Mouse (Mus musculus) myocyte (in vitro differentiated cells): ENCODE measurements at regions not wholly inside any gene's neighbourhood (a gene's known extent, or its start where the extent isn't known, plus 50 kb on each side); places are given as distances from the start of the nearest gene placed in this dataset.

Experiments
- MAX ChIP-seq: IDR thresholded peaks from one replicate; pipeline ENCODE4 v1.6.1; 2011; ENCODE audit warnings: low read depth, mild to moderate bottlenecking, control low read depth
- MYOD1 ChIP-seq, 3 experiments: IDR thresholded peaks; one replicate each; pipeline ENCODE4 v1.6.1; 2011; ENCODE audit warnings: control low read depth in 2 of 3, low read depth in 2 of 3, mild to moderate bottlenecking in 2 of 3, moderate library complexity in 1 of 3; ENCODE audit not compliant: insufficient read length in 2 of 3, control insufficient read depth in 1 of 3
- POLR2A ChIP-seq: IDR thresholded peaks from one replicate; pipeline ENCODE4 v1.6.1; 2011; ENCODE audit warnings: low read depth, mild to moderate bottlenecking, control low read depth, moderate library complexity; ENCODE audit not compliant: insufficient read length

DNA sequence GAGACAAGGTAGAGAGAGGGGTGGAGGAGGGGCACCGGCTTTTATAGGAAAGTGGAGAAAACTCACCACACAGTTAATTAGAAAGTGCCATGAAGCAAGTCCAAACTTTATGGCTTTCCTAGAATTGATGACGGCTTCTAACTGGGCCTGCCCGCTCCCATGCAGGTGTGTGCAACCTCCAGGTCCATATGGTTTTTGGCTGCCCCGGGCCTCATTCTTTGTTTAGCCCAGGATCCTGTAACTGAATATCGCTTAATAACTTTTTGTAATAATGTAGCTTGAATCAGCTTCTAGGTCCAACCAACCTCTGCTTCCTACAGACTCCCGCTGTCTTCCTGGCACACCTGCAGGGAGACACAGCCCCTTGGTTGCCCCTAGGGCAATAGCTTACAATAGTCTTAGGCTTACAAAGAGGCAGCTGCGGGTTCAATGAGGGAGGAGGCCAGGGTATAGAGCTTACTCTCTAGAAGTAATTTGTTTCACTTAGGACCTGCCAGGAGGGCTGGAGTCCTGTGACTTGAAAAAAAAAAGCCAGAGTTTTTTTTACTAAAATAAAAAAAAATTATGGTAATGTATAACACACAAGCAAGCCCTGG, 159.2 kb downstream of the Gm10260 start:
- TF ChIP-seq MAX (no peak), POLR2A (no peak), MYOD1 (IDR thresholded peaks at IDR 0.05; ENCODE audit: control insufficient read depth in 1 of 3, insufficient read length in 2 of 3, low read depth in 2 of 3) (no peak)
